Mouse (Mus musculus): ENCODE data around the gene Dnajb14. TPM values are rescaled to one million over a fixed set of nuclear protein-coding genes. Genes with fewer than 3 reads are reported as not detected.

Dnajb14 gene
- polyA plus RNA-seq, 1 experiment from 2014 or later = 9.2 TPM

GRCm38 (mm10) chr3:137856061-137856460, 11.4 kb upstream of the Dnajb14 start:
- Histone ChIP-seq H3K4me3 (ENCODE audit: low read depth, low read length) (no peak overlapping the region), H3K27ac (ENCODE audit: low read depth, low read length) (no peak overlapping the region), H3K9me3 (ENCODE audit: control insufficient read depth, low read length) (no peaks in the 10 kb centered on the region), H3K4me2 (replicated peaks; ENCODE audit: low read depth, low read length) (no peak overlapping the region), H3K9ac (ENCODE audit: low read depth, low read length) (no peak overlapping the region), H3K27me3 (ENCODE audit: control insufficient read depth, insufficient read depth, low read length) (no peaks in the 10 kb centered on the region), H3K4me1 (replicated peaks; ENCODE audit: control insufficient read depth, insufficient read depth, low read length) (no peaks in the 10 kb centered on the region), H3K36me3 (ENCODE audit: control insufficient read depth, insufficient read depth, low read length) (no peaks in the 10 kb centered on the region)
- DNase-seq (ENCODE audit: low spot score) (no peak), ATAC-seq (ENCODE audit: low FRiP score) (no peak)
- 87% methylated on average over 7 of the region's 7 CpGs for WGBS

- Histone ChIP-seq H3K27ac (ENCODE audit: low read depth, low read length) (no peak overlapping the region), H3K9ac (ENCODE audit: low read depth, low read length) (no peak overlapping the region), H3K27me3 (ENCODE audit: control insufficient read depth, insufficient read depth, low read length) (no peaks in the 10 kb centered on the region), H3K4me2 (replicated peaks; ENCODE audit: low read depth, low read length) (no peak overlapping the region), H3K36me3 (ENCODE audit: control insufficient read depth, insufficient read depth, low read length) (no peaks in the 10 kb centered on the region), H3K4me1 (replicated peaks; ENCODE audit: control insufficient read depth, insufficient read depth, low read length) (no peaks in the 10 kb centered on the region), H3K4me3 (ENCODE audit: low read depth, low read length) (no peak overlapping the region), H3K9me3 (ENCODE audit: control insufficient read depth, low read length) (no peaks in the 10 kb centered on the region)
- WGBS = 85% methylated on average over 8 of the region's 8 CpGs
- DNase-seq (ENCODE audit: low spot score) = no peak
- ATAC-seq (ENCODE audit: low FRiP score) = no peak
Measured at GRCm38 (mm10) chr3:137860394-137861170, 6.9 kb upstream of the Dnajb14 start.

- no peak for ATAC-seq (ENCODE audit: low FRiP score)
- DNase-seq (ENCODE audit: low spot score) = no peak
- 88% methylated on average over 4 of the region's 4 CpGs for WGBS
Measured at GRCm38 (mm10) chr3:137861436-137861835, 6.0 kb upstream of the Dnajb14 start.

GRCm38 (mm10) chr3:137862600-137862999, 4.9 kb upstream of the Dnajb14 start:
- no peak overlapping the region for H3K4me2 ChIP-seq (replicated peaks; ENCODE audit: low read depth, low read length)
- 84% methylated on average over 3 of the region's 3 CpGs for WGBS
- no peaks in the 10 kb centered on the region for H3K27me3 ChIP-seq (ENCODE audit: control insufficient read depth, insufficient read depth, low read length)
- H3K4me3 ChIP-seq (ENCODE audit: low read depth, low read length) = no peak overlapping the region
- H3K9me3 ChIP-seq (ENCODE audit: control insufficient read depth, low read length) = no peaks in the 10 kb centered on the region
- 0 out of 2 replicates have a peak, but pooled peaks cover 2% of the 10 kb centered on the region for H3K4me1 ChIP-seq (replicated peaks; ENCODE audit: control insufficient read depth, insufficient read depth, low read length)
- H3K9ac ChIP-seq (ENCODE audit: low read depth, low read length) = no peak overlapping the region
- no peak overlapping the region for H3K27ac ChIP-seq (ENCODE audit: low read depth, low read length)
- DNase-seq (ENCODE audit: low spot score) (no peak), ATAC-seq (ENCODE audit: low FRiP score) (no peak)
- no peaks in the 10 kb centered on the region for H3K36me3 ChIP-seq (ENCODE audit: control insufficient read depth, insufficient read depth, low read length)

More at GRCm38 (mm10) chr3:137861436-137861835, 6.0 kb upstream of the Dnajb14 start:
- no peak overlapping the region for H3K27ac ChIP-seq (ENCODE audit: low read depth, low read length)
- no peak overlapping the region for H3K4me2 ChIP-seq (replicated peaks; ENCODE audit: low read depth, low read length)
- no peak overlapping the region for H3K9ac ChIP-seq (ENCODE audit: low read depth, low read length)
- no peaks in the 10 kb centered on the region for H3K36me3 ChIP-seq (ENCODE audit: control insufficient read depth, insufficient read depth, low read length)
- no peaks in the 10 kb centered on the region for H3K4me1 ChIP-seq (replicated peaks; ENCODE audit: control insufficient read depth, insufficient read depth, low read length)
- no peaks in the 10 kb centered on the region for H3K27me3 ChIP-seq (ENCODE audit: control insufficient read depth, insufficient read depth, low read length)
- no peaks in the 10 kb centered on the region for H3K9me3 ChIP-seq (ENCODE audit: control insufficient read depth, low read length)
- H3K4me3 ChIP-seq (ENCODE audit: low read depth, low read length) = no peak overlapping the region

- Histone ChIP-seq H3K9ac (ENCODE audit: low read depth, low read length) (peak overlapping the region; percentile 42), H3K27ac (ENCODE audit: low read depth, low read length) (peak overlapping the region; percentile 61), H3K4me1 (replicated peaks; ENCODE audit: control insufficient read depth, insufficient read depth, low read length) (0 out of 2 replicates have a peak, but pooled peaks cover 2% of the 10 kb centered on the region), H3K36me3 (ENCODE audit: control insufficient read depth, insufficient read depth, low read length) (no peaks in the 10 kb centered on the region), H3K4me3 (ENCODE audit: low read depth, low read length) (peak overlapping the region; percentile 87), H3K27me3 (ENCODE audit: control insufficient read depth, insufficient read depth, low read length) (no peaks in the 10 kb centered on the region), H3K4me2 (replicated peaks; ENCODE audit: low read depth, low read length) (peak overlapping the region; percentile 48), H3K9me3 (ENCODE audit: control insufficient read depth, low read length) (no peaks in the 10 kb centered on the region)
- ATAC-seq (ENCODE audit: low FRiP score) (peak; percentile 36; the same call in 1 of the 2 replicates), DNase-seq (ENCODE audit: low spot score) (no peak)
- 43% methylated on average over 22 of the region's 22 CpGs for WGBS
Measured at GRCm38 (mm10) chr3:137863330-137864123, 3.9 kb upstream of the Dnajb14 start.

- Histone ChIP-seq H3K9ac (ENCODE audit: low read depth, low read length) (peak within 1 kb of the TSS; percentile 95), H3K27me3 (ENCODE audit: control insufficient read depth, insufficient read depth, low read length) (no peaks in the 10 kb centered on the region), H3K4me1 (replicated peaks; ENCODE audit: control insufficient read depth, insufficient read depth, low read length) (0 out of 2 replicates have a peak, but pooled peaks cover 2% of the 10 kb centered on the region), H3K9me3 (ENCODE audit: control insufficient read depth, low read length) (no peaks in the 10 kb centered on the region), H3K4me3 (ENCODE audit: low read depth, low read length) (peak within 1 kb of the TSS; percentile 87), H3K36me3 (ENCODE audit: control insufficient read depth, insufficient read depth, low read length) (no peaks in the 10 kb centered on the region), H3K27ac (ENCODE audit: low read depth, low read length) (peak within 1 kb of the TSS; percentile 98), H3K4me2 (replicated peaks; ENCODE audit: low read depth, low read length) (peak within 1 kb of the TSS; percentile 48)
- under 1% methylated on average over 54 of the region's 115 CpGs for WGBS
- ATAC-seq (ENCODE audit: low FRiP score) = peak; percentile 95
- DNase-seq (ENCODE audit: low spot score) = peak; percentile 99
Measured at GRCm38 (mm10) chr3:137864124-137864987, 3.1 kb upstream of the Dnajb14 start, which contains the start of gene H2afz. TSS of gene H2afz (plus strand) at chr3:137864487.

GRCm38 (mm10) chr3:137864988-137865982, 2.2 kb upstream of the Dnajb14 start:
- peak overlapping the region; percentile 95 for H3K9ac ChIP-seq (ENCODE audit: low read depth, low read length)
- 0 out of 2 replicates have a peak, but pooled peaks cover 2% of the 10 kb centered on the region for H3K4me1 ChIP-seq (replicated peaks; ENCODE audit: control insufficient read depth, insufficient read depth, low read length)
- peak overlapping the region; percentile 38 for H3K4me2 ChIP-seq (replicated peaks; ENCODE audit: low read depth, low read length)
- WGBS = under 1% methylated on average over 66 of the region's 74 CpGs
- no peaks in the 10 kb centered on the region for H3K36me3 ChIP-seq (ENCODE audit: control insufficient read depth, insufficient read depth, low read length)
- DNase-seq (ENCODE audit: low spot score) (peak; percentile 94), ATAC-seq (ENCODE audit: low FRiP score) (peak; percentile 34)
- H3K4me3 ChIP-seq (ENCODE audit: low read depth, low read length) = peak overlapping the region; percentile 87
- peak overlapping the region; percentile 98 for H3K27ac ChIP-seq (ENCODE audit: low read depth, low read length)
- no peaks in the 10 kb centered on the region for H3K9me3 ChIP-seq (ENCODE audit: control insufficient read depth, low read length)
- no peaks in the 10 kb centered on the region for H3K27me3 ChIP-seq (ENCODE audit: control insufficient read depth, insufficient read depth, low read length)

Data from hindbrain, embryonic 11.5 days (tissue).